28 mouse cellular contexts compared by ENCODE assay signal in genomic region chr5:104609177-104609576, GRCm38 (mm10).
DNase-seq lines count a peak whose midpoint lies in the region; ATAC-seq and TF ChIP-seq lines count a peak whose summit lies in the region.
"Had no signal": no experiment of that assay in that cellular context is flagged by ENCODE, and none has a peak within 500 bp of the region (broad histone marks: within the 10 kb centered on the region; RNA-seq: fewer than 3 reads in every experiment).

No protein-coding gene starts in this region.

- no peak for TF ChIP-seq EP300 in ES-Bruce4 (IDR thresholded peaks at IDR 0.05; ENCODE audit: insufficient read depth, low read depth, low read length)

- H3K9ac ChIP-seq in ES-Bruce4 (ENCODE audit: low read depth, poor library complexity, severe bottlenecking), result peak overlapping the region; percentile 74; the same call in 1 of the 2 replicates
- H3K9ac ChIP-seq in forebrain, embryonic 12.5 days, result no peak overlapping the region
- no peak overlapping the region for H3K9ac ChIP-seq in hindbrain, embryonic 16.5 days (ENCODE audit: low read depth, low read length)
- H3K9ac ChIP-seq: embryonic facial prominence, embryonic 13.5 days; forebrain, postnatal 0 days; hindbrain, embryonic 13.5 days had no signal

- H3K4me3 ChIP-seq in ES-Bruce4 (ENCODE audit: low read depth, low read length), result peak overlapping the region; percentile 98
- H3K4me3 ChIP-seq in forebrain, embryonic 12.5 days (replicated peaks), result no peak overlapping the region
- no peak overlapping the region for H3K4me3 ChIP-seq in hindbrain, embryonic 16.5 days (ENCODE audit: low read length)
- H3K4me3 ChIP-seq: embryonic facial prominence, embryonic 10.5 days; embryonic facial prominence, embryonic 13.5 days; forebrain, embryonic 10.5 days; gastrocnemius, adult 2 months; hindbrain, embryonic 10.5 days; hindbrain, embryonic 13.5 days had no signal

- H3K9me3 ChIP-seq in ES-Bruce4 (replicated peaks; ENCODE audit: control insufficient read depth, insufficient read depth, low read length, poor library complexity, severe bottlenecking), result no peaks in the 10 kb centered on the region
- peaks cover 20% of the 10 kb centered on the region for H3K9me3 ChIP-seq in forebrain, embryonic 12.5 days
- peaks cover 21% of the 10 kb centered on the region for H3K9me3 ChIP-seq in hindbrain, embryonic 16.5 days (ENCODE audit: control insufficient read depth, low read length)

- no peaks in the 10 kb centered on the region for H3K27me3 ChIP-seq in ES-Bruce4 (ENCODE audit: control insufficient read depth, insufficient read depth, low read length, poor library complexity, severe bottlenecking)
- H3K27me3 ChIP-seq in forebrain, embryonic 12.5 days, result no peaks in the 10 kb centered on the region
- no peaks in the 10 kb centered on the region for H3K27me3 ChIP-seq in hindbrain, embryonic 16.5 days (replicated peaks; ENCODE audit: control insufficient read depth, insufficient read depth, low read length)
- H3K27me3 ChIP-seq: embryonic facial prominence, embryonic 13.5 days; hindbrain, embryonic 13.5 days had no signal

- TF ChIP-seq POLR2A in ES-Bruce4 (IDR thresholded peaks at IDR 0.05; ENCODE audit: insufficient read depth, low read length), result no peak

- ATAC-seq in forebrain, embryonic 12.5 days (ENCODE audit: low FRiP score), result no peak
- ATAC-seq in hindbrain, embryonic 16.5 days, result no peak
- ATAC-seq: CD4-positive, CD25-positive, alpha-beta regulatory T cell, adult 4 months; forebrain, embryonic 14.5 days; forebrain, postnatal 0 days; intestine, postnatal 0 days had no signal

- no peak for TF ChIP-seq CTCF in ES-Bruce4 (IDR thresholded peaks at IDR 0.05; ENCODE audit: low read depth, low read length)

- no peaks in the 10 kb centered on the region for H3K4me1 ChIP-seq in ES-Bruce4 (ENCODE audit: control insufficient read depth, insufficient read depth, low read length)
- H3K4me1 ChIP-seq in forebrain, embryonic 12.5 days, result no peaks in the 10 kb centered on the region
- no peaks in the 10 kb centered on the region for H3K4me1 ChIP-seq in hindbrain, embryonic 16.5 days (ENCODE audit: control insufficient read depth, insufficient read depth, low read depth, low read length)
- H3K4me1 ChIP-seq: embryonic facial prominence, embryonic 10.5 days; embryonic facial prominence, embryonic 13.5 days; forebrain, embryonic 10.5 days; hindbrain, embryonic 10.5 days; hindbrain, embryonic 13.5 days had no signal

- H3K4me2 ChIP-seq in forebrain, embryonic 12.5 days, result no peak overlapping the region
- no peak overlapping the region for H3K4me2 ChIP-seq in hindbrain, embryonic 16.5 days (ENCODE audit: low read length)
- H3K4me2 ChIP-seq: embryonic facial prominence, embryonic 13.5 days; heart, embryonic 11.5 days; hindbrain, embryonic 13.5 days had no signal

- H3K36me3 ChIP-seq in ES-Bruce4 (ENCODE audit: control insufficient read depth, insufficient read depth, low read length, poor library complexity, severe bottlenecking), result no peaks in the 10 kb centered on the region
- no peaks in the 10 kb centered on the region for H3K36me3 ChIP-seq in forebrain, embryonic 12.5 days (replicated peaks)
- peaks cover 3% of the 10 kb centered on the region for H3K36me3 ChIP-seq in hindbrain, embryonic 16.5 days (ENCODE audit: control insufficient read depth, insufficient read depth, low read length)
- H3K36me3 ChIP-seq: embryonic facial prominence, embryonic 10.5 days; embryonic facial prominence, embryonic 13.5 days; forebrain, embryonic 10.5 days; hindbrain, embryonic 10.5 days had no signal

- intact Hi-C loops in heart, postnatal 36 days (cut with DNase I), result no loop called here

- WGBS in forebrain, embryonic 12.5 days, result 81% methylated on average over 7 of the region's 7 CpGs
- WGBS in hindbrain, embryonic 16.5 days, result 81% methylated on average over 7 of the region's 7 CpGs

- no peak overlapping the region for H3K27ac ChIP-seq in ES-Bruce4 (ENCODE audit: insufficient read depth, low read length)
- no peak overlapping the region for H3K27ac ChIP-seq in forebrain, embryonic 12.5 days
- H3K27ac ChIP-seq in hindbrain, embryonic 16.5 days (ENCODE audit: low read depth, low read length), result no peak overlapping the region
- H3K27ac ChIP-seq: embryonic facial prominence, embryonic 10.5 days; embryonic facial prominence, embryonic 13.5 days; forebrain, embryonic 10.5 days; gastrocnemius, adult 2 months; hindbrain, embryonic 10.5 days; hindbrain, embryonic 13.5 days had no signal

- DNase-seq in 3134 (ENCODE audit: extremely low read depth, insufficient read length, low spot score) (peak; percentile 73), MN1 (ENCODE audit: low spot score) (peak; percentile 79), WW6 (ENCODE audit: low read depth, low spot score) (peak; percentile 61)
- DNase-seq in heart, postnatal 36 days, result no peak
- DNase-seq in left cerebral cortex, adult 18-20 months (ENCODE audit: low spot score in 2 of 2), result no peak
- DNase-seq: adrenal gland, adult 2 months; adrenal gland, postnatal 14 days; cerebellum, adult 11 months; cerebellum, adult 2 months; cerebellum, adult 9-11 months; cerebellum, postnatal 36 days; embryo, embryonic 11 days; forebrain, postnatal 0 days; gastrocnemius, adult 2 months; gastrocnemius, postnatal 14 days; kidney, adult 2 months had no signal

Comparison
In these comparisons a context has a peak if more than half of its experiments do, and no peak if none do; other contexts are left out.
1. DNase-seq: peak in 3134 (single experiment), MN1 (single experiment) and WW6 (single experiment); none in heart, postnatal 36 days (0 of 2) and left cerebral cortex, adult 18-20 months (0 of 2).